Mouse (Mus musculus) MEL (cell line): ENCODE results near the gene Gm11444. TPM values are rescaled to one million over a fixed set of nuclear protein-coding genes. Genes with fewer than 3 reads are reported as not detected.

Experiments
- DNase-seq: peaks from one replicate; pipeline ENCODE4 v3.0.0; 2011; ENCODE audit warnings: low read depth, low spot score
- H3K27ac ChIP-seq: 2 replicates; pipeline ENCODE4 v1.5.1; 2012; ENCODE audit warnings: low read depth, mild to moderate bottlenecking, control low read depth, low read length, moderate library complexity; ENCODE audit not compliant: control insufficient read depth
- H3K27me3 ChIP-seq, 2 experiments: fragments of 150-350 bp in 1 of 2; sonication (generic) in 1 of 2; 2 replicates each; pipeline ENCODE4 v1.6.1; 2012; ENCODE audit warnings: low read length in 2 of 2, mild to moderate bottlenecking in 2 of 2, improper control_type of control experiment in 1 of 2, moderate library complexity in 1 of 2; ENCODE audit not compliant: insufficient read depth in 2 of 2, control insufficient read depth in 1 of 2
- H3K36me3 ChIP-seq, 2 experiments: 2 replicates each; pipeline ENCODE4 v1.6.1; 2012 to 2014; ENCODE audit warnings: low read length in 2 of 2, improper control_type of control experiment in 1 of 2, inconsistent platforms in 1 of 2, mild to moderate bottlenecking in 1 of 2; ENCODE audit not compliant: insufficient read depth in 2 of 2, control insufficient read depth in 1 of 2
- H3K4me1 ChIP-seq, 2 experiments: fragments of 150-350 bp in 1 of 2; sonication (generic) in 1 of 2; 2 replicates each; pipeline ENCODE4 v1.6.1; 2012; ENCODE audit warnings: low read length in 2 of 2, improper control_type of control experiment in 1 of 2, mild to moderate bottlenecking in 1 of 2; ENCODE audit not compliant: insufficient read depth in 2 of 2, control insufficient read depth in 1 of 2
- H3K4me3 ChIP-seq, 2 experiments: fragments of 150-350 bp in 1 of 2; sonication (generic) in 1 of 2; 2 replicates each; pipeline ENCODE4 v1.5.1; 2012; ENCODE audit warnings: low read depth in 2 of 2, low read length in 2 of 2, mild to moderate bottlenecking in 2 of 2, moderate library complexity in 2 of 2, control low read depth in 1 of 2, improper control_type of control experiment in 1 of 2; ENCODE audit not compliant: control insufficient read depth in 1 of 2, insufficient read depth in 1 of 2
- H3K79me2 ChIP-seq: 2 replicates; pipeline ENCODE4 v1.6.1; 2012; ENCODE audit warnings: mild to moderate bottlenecking, low read length, moderate library complexity; ENCODE audit not compliant: control insufficient read depth, poor library complexity, insufficient read depth
- H3K9ac ChIP-seq: 2 replicates; pipeline ENCODE4 v1.6.1; 2012; ENCODE audit warnings: low read depth, mild to moderate bottlenecking, control low read depth, low read length, moderate library complexity; ENCODE audit not compliant: control insufficient read depth, poor library complexity, severe bottlenecking
- H3K9me3 ChIP-seq: fragments of 150-350 bp; sonication (generic); replicated peaks from 2 replicates; pipeline ENCODE4 v1.6.1; 2012; ENCODE audit warnings: mild to moderate bottlenecking, low read length, improper control_type of control experiment, moderate library complexity; ENCODE audit not compliant: insufficient read depth
- CHD1 ChIP-seq: IDR thresholded peaks from 2 replicates; pipeline ENCODE4 v1.6.1; 2012; ENCODE audit warnings: low read depth, mild to moderate bottlenecking, inconsistent platforms, low read length, improper control_type of control experiment
- CHD2 ChIP-seq: IDR thresholded peaks from 2 replicates; pipeline ENCODE4 v1.6.1; 2011; ENCODE audit warnings: low read length, improper control_type of control experiment
- CTCF ChIP-seq, 3 experiments: IDR thresholded peaks in 2 of 3; conservative IDR thresholded peaks in 1 of 3; 2 replicates each; pipeline ENCODE4 v1.5.1; 2011 to 2012; ENCODE audit warnings: low read length in 3 of 3, low read depth in 2 of 3, mild to moderate bottlenecking in 2 of 3, improper control_type of control experiment in 1 of 3, inconsistent platforms in 1 of 3, mixed read lengths in 1 of 3, moderate library complexity in 1 of 3; ENCODE audit not compliant: control insufficient read depth in 1 of 3, insufficient read depth in 1 of 3, poor library complexity in 1 of 3, severe bottlenecking in 1 of 3
- ELF1 ChIP-seq: IDR thresholded peaks from 2 replicates; pipeline ENCODE4 v1.6.1; 2014; ENCODE audit warnings: low read depth, mild to moderate bottlenecking, inconsistent platforms, low read length, improper control_type of control experiment, moderate library complexity
- EP300 ChIP-seq, 2 experiments: IDR thresholded peaks; 2 replicates each; pipeline ENCODE4 v1.6.1; 2011; ENCODE audit warnings: improper control_type of control experiment in 2 of 2, low read length in 2 of 2, low read depth in 1 of 2, mild to moderate bottlenecking in 1 of 2
- ETS1 ChIP-seq: IDR thresholded peaks from 2 replicates; pipeline ENCODE4 v1.6.1; 2012; ENCODE audit warnings: low read depth, mild to moderate bottlenecking, inconsistent platforms, low read length, improper control_type of control experiment, moderate library complexity
- MAFK ChIP-seq: IDR thresholded peaks from 2 replicates; pipeline ENCODE4 v1.6.1; 2011; ENCODE audit warnings: low read depth, mild to moderate bottlenecking, low read length, improper control_type of control experiment, borderline replicate concordance
- MAX ChIP-seq: IDR thresholded peaks from 2 replicates; pipeline ENCODE4 v1.6.1; 2011; ENCODE audit warnings: low read length, improper control_type of control experiment
- MAZ ChIP-seq: IDR thresholded peaks from 2 replicates; pipeline ENCODE4 v1.6.1; 2012; ENCODE audit warnings: low read depth, mild to moderate bottlenecking, inconsistent platforms, low read length, improper control_type of control experiment
- MEF2A ChIP-seq: IDR thresholded peaks from 2 replicates; pipeline ENCODE4 v1.6.1; 2014; ENCODE audit warnings: low read depth, mild to moderate bottlenecking, inconsistent platforms, low read length, improper control_type of control experiment; ENCODE audit not compliant: poor library complexity, insufficient replicate concordance, severe bottlenecking; ENCODE audit errors: extremely low read depth
- MXI1 ChIP-seq: IDR thresholded peaks from 2 replicates; pipeline ENCODE4 v1.6.1; 2011; ENCODE audit warnings: mild to moderate bottlenecking, low read depth, low read length, improper control_type of control experiment
- MYB ChIP-seq: IDR thresholded peaks from 2 replicates; pipeline ENCODE4 v1.6.1; 2011; ENCODE audit warnings: mild to moderate bottlenecking, low read depth, low read length, improper control_type of control experiment
- MYC ChIP-seq: IDR thresholded peaks from 2 replicates; pipeline ENCODE4 v1.6.1; 2011; ENCODE audit warnings: low read depth, mild to moderate bottlenecking, low read length, improper control_type of control experiment, moderate library complexity
- NRF1 ChIP-seq: IDR thresholded peaks from 2 replicates; pipeline ENCODE4 v1.6.1; 2014; ENCODE audit warnings: low read depth, mild to moderate bottlenecking, inconsistent platforms, low read length, improper control_type of control experiment, moderate library complexity; ENCODE audit not compliant: poor library complexity, insufficient read depth, severe bottlenecking
- POLR2A ChIP-seq, 2 experiments: IDR thresholded peaks; 2 replicates each; pipeline ENCODE4 v1.6.1; 2011 to 2012; ENCODE audit warnings: low read length in 2 of 2, mild to moderate bottlenecking in 2 of 2, control low read depth in 1 of 2, improper control_type of control experiment in 1 of 2, low read depth in 1 of 2, moderate library complexity in 1 of 2; ENCODE audit not compliant: control insufficient read depth in 1 of 2, insufficient read depth in 1 of 2, poor library complexity in 1 of 2
- POLR2AphosphoS2 ChIP-seq: IDR thresholded peaks from 2 replicates; pipeline ENCODE4 v1.6.1; 2011; ENCODE audit warnings: low read length, improper control_type of control experiment
- POLR2AphosphoS5 ChIP-seq: IDR thresholded peaks from 2 replicates; pipeline ENCODE4 v1.6.1; 2012; ENCODE audit warnings: low read depth, borderline replicate concordance, mild to moderate bottlenecking, inconsistent platforms, low read length, moderate library complexity, mixed read lengths
- RAD21 ChIP-seq: IDR thresholded peaks from 2 replicates; pipeline ENCODE4 v1.6.1; 2011; ENCODE audit warnings: mild to moderate bottlenecking, low read depth, low read length, improper control_type of control experiment
- RCOR1 ChIP-seq: IDR thresholded peaks from 2 replicates; pipeline ENCODE4 v1.6.1; 2012; ENCODE audit warnings: low read depth, mild to moderate bottlenecking, inconsistent platforms, low read length, improper control_type of control experiment
- SIN3A ChIP-seq: IDR thresholded peaks from 2 replicates; pipeline ENCODE4 v1.6.1; 2012; ENCODE audit warnings: low read length, improper control_type of control experiment, inconsistent platforms
- TBP ChIP-seq: IDR thresholded peaks from 2 replicates; pipeline ENCODE4 v1.8.0; 2011; ENCODE audit warnings: low read depth, low read length, improper control_type of control experiment
- USF1 ChIP-seq: IDR thresholded peaks from 2 replicates; pipeline ENCODE4 v1.6.1; 2014; ENCODE audit warnings: low read depth, mild to moderate bottlenecking, inconsistent platforms, low read length, improper control_type of control experiment, moderate library complexity
- USF2 ChIP-seq, 2 experiments: IDR thresholded peaks; 2 replicates each; pipeline ENCODE4 v1.6.1; 2011 to 2012; ENCODE audit warnings: improper control_type of control experiment in 2 of 2, low read length in 2 of 2, borderline replicate concordance in 1 of 2, inconsistent platforms in 1 of 2, low read depth in 1 of 2, mild to moderate bottlenecking in 1 of 2; ENCODE audit not compliant: insufficient read depth in 1 of 2
- ZC3H11A ChIP-seq: IDR thresholded peaks from 2 replicates; pipeline ENCODE4 v1.6.1; 2012; ENCODE audit warnings: low read depth, mild to moderate bottlenecking, inconsistent platforms, low read length, improper control_type of control experiment
- ZMIZ1 ChIP-seq: IDR thresholded peaks from 2 replicates; pipeline ENCODE4 v1.6.1; 2012; ENCODE audit warnings: low read depth, mild to moderate bottlenecking, inconsistent platforms, low read length, improper control_type of control experiment, moderate library complexity
- ZNF384 ChIP-seq: IDR thresholded peaks from 2 replicates; pipeline ENCODE4 v1.6.1; 2012; ENCODE audit warnings: low read depth, mild to moderate bottlenecking, inconsistent platforms, low read length, improper control_type of control experiment
- polyA plus RNA-seq, 2 experiments: library from polyadenylated mRNA; stranded (reverse) in 1 of 2; unstranded in 1 of 2; fragments of >175 nt in 1 of 2; fragments of >200 nt in 1 of 2; gene quantifications; 2 replicates each; pipeline versions ENCODE4 v1.2.1 to v1.2.4; 2012; ENCODE audit warnings: low replicate concordance in 2 of 2, low read depth in 1 of 2; ENCODE audit not compliant: insufficient read length in 2 of 2, insufficient read depth in 1 of 2, missing spikeins in 1 of 2
- total RNA-seq: library from RNA; depleted of rRNA; stranded (reverse); fragments of 300-350 nt; gene quantifications from 2 replicates; pipeline ENCODE4 v1.2.3, GENCODE M21; 2012

Gene Gm11444
- total and polyA plus RNA-seq, 3 experiments = 0.21 TPM; not detected in 2

DNA sequence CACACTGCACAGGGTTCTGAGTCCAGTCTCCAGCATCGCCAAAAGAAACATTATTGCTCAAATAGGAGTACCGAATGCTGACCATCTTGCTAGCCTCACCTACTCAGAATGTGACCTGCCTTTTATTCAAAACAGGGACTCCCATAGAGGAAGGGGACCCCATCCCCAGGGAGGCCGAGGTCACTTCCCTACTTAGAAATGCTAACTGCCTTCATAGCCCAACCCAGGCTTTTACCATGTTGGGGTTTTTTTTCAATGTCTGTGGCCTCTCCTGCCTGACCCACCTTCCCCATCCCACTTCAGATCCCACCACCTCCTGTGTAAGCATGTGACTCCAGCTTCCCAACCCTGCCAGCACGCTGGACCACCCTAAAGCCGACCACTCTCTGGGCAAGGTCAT lies 38.5 kb downstream of the Gm11444 start:
- Histone ChIP-seq H3K9me3 (no peaks in the 10 kb centered on the region), H3K4me1 (no peaks in the 10 kb centered on the region), H3K27ac (no peak overlapping the region), H3K9ac (no peak overlapping the region), H3K27me3 (no peaks in the 10 kb centered on the region), H3K4me3 (no peak overlapping the region), H3K36me3 (no peaks in the 10 kb centered on the region), H3K79me2 (no peaks in the 10 kb centered on the region)
- DNase-seq = no peak
- TF ChIP-seq RCOR1 (no peak), MAFK (no peak), TBP (no peak), POLR2AphosphoS5 (no peak), ETS1 (no peak), EP300 (IDR thresholded peaks at IDR 0.05; ENCODE audit: low read depth in 1 of 2, low read length in 2 of 2) (no peak), POLR2AphosphoS2 (no peak), USF1 (no peak)

DNA sequence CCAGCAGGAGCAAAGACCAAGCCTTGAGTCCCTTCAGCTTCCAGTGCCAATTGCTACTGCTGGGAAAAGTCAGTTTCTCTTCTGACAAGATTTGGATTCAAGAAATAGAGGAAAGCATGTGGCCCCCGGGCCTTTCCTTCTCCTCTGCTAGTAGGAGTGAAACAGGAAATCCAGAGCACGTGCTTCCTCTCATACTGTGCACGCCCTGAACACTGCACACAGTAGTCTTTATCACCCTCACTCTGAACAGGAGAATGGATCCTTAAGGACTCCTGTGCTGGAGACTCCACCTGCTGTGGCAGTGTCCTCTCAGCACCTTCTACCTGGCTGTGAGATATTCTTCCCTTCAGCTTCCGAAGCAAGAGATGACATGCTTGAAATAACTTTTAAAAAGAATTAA lies 38.9 kb downstream of the Gm11444 start:
- Histone ChIP-seq H3K27ac (no peak overlapping the region), H3K4me1 (no peaks in the 10 kb centered on the region), H3K36me3 (no peaks in the 10 kb centered on the region), H3K9ac (no peak overlapping the region), H3K4me3 (no peak overlapping the region), H3K27me3 (no peaks in the 10 kb centered on the region), H3K79me2 (no peaks in the 10 kb centered on the region), H3K9me3 (no peaks in the 10 kb centered on the region)
- peak; percentile 11 for DNase-seq
- TF ChIP-seq SIN3A (no peak), ZC3H11A (no peak), USF1 (peak; percentile 51), POLR2A (IDR thresholded peaks at IDR 0.05; ENCODE audit: control insufficient read depth in 1 of 2, insufficient read depth in 1 of 2, low read depth in 1 of 2, low read length in 2 of 2, poor library complexity in 1 of 2) (no peak), ZNF384 (no peak), CHD2 (no peak), RCOR1 (no peak), ZMIZ1 (no peak), NRF1 (no peak), MAX (peak; percentile 73), ELF1 (no peak), MYB (no peak), CHD1 (no peak), MYC (no peak), CTCF (IDR thresholded peaks at IDR 0.05 in 2 of 3, conservative IDR thresholded peaks at IDR 0.05 in 1 of 3; ENCODE audit: control insufficient read depth in 1 of 3, insufficient read depth in 1 of 3, low read depth in 2 of 3, low read length in 3 of 3, poor library complexity in 1 of 3, severe bottlenecking in 1 of 3) (no peak), MEF2A (no peak), USF2 (IDR thresholded peaks at IDR 0.05; ENCODE audit: borderline replicate concordance in 1 of 2, insufficient read depth in 1 of 2, low read depth in 1 of 2, low read length in 2 of 2) (no peak), RAD21 (no peak), MXI1 (no peak), ETS1 (no peak), MAZ (0 out of 2 replicates have a peak, but pooled peaks have one; percentile 24)
